Mouse (Mus musculus): ENCODE measurements around the gene Mmp14. TPM values are rescaled to one million over a fixed set of nuclear protein-coding genes. Genes with fewer than 3 reads are reported as not detected.

Gene Mmp14
- total and polyA plus RNA-seq, 3 experiments: 19.4 to 29.9 TPM; not detected in 1

DNA sequence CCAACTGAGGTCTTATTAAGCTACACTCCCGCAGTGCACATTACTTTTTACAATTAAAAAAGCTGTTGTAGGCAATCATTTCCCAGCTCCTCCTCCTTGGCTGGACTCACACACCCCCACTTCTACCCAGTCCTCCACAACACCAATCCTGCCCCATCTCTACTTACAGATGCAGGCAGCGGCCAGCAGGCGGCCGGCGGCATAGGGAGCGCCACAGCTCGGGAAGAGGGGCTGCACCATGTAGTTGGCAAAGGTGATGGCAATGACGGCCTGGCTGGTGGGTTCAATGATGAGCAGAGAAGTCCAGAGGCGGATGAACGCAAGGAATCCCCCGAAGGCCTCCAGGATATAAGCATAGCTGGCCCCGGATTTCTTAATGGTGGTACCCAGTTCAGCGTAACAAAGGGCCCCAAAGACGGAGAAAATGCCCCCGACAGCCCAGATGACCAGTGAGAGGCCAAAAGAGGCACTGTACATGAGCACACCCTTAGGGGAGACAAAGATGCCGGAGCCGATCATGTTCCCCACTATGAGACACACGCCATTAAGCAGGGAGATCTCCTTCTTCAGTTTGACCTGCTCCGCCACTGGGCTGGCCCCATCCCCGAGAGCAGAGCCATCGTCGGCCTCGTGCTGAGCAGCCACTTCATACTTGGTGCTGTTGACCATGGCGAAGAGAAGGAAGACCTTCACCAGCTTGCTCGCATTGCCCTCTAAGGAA, 22.9 kb upstream of the Mmp14 start:
- Histone ChIP-seq H3K36me3 (ENCODE audit: control insufficient read depth in 1 of 2, insufficient read depth in 2 of 2, low read length in 2 of 2) (peaks cover 0 to 6% of the 10 kb centered on the region in 2 experiments; a peak in 2 of 4 replicates), H3K4me1 (ENCODE audit: control insufficient read depth in 1 of 2, insufficient read depth in 2 of 2, low read length in 2 of 2) (no peaks in the 10 kb centered on the region), H3K27ac (ENCODE audit: control insufficient read depth, low read depth, low read length) (no peak overlapping the region), H3K27me3 (ENCODE audit: control insufficient read depth in 1 of 2, insufficient read depth in 2 of 2, low read length in 2 of 2) (no peaks in the 10 kb centered on the region), H3K4me3 (ENCODE audit: control insufficient read depth in 1 of 2, insufficient read depth in 1 of 2, low read depth in 2 of 2, low read length in 2 of 2) (no peak overlapping the region), H3K9ac (ENCODE audit: control insufficient read depth, low read depth, low read length, poor library complexity, severe bottlenecking) (no peak overlapping the region), H3K9me3 (replicated peaks; ENCODE audit: insufficient read depth, low read length) (no peaks in the 10 kb centered on the region), H3K79me2 (ENCODE audit: control insufficient read depth, insufficient read depth, low read length, poor library complexity) (no peaks in the 10 kb centered on the region)
- TF ChIP-seq CHD2 (IDR thresholded peaks at IDR 0.05; ENCODE audit: low read length): no peak
- no peak for TF ChIP-seq JUND (IDR thresholded peaks at IDR 0.05; ENCODE audit: low read depth, low read length)
- no peak for TF ChIP-seq SMC3 (IDR thresholded peaks at IDR 0.05; ENCODE audit: low read depth, low read length)
- TF ChIP-seq MAFK (IDR thresholded peaks at IDR 0.05; ENCODE audit: borderline replicate concordance, low read depth, low read length): no peak
- no peak for TF ChIP-seq RCOR1 (IDR thresholded peaks at IDR 0.05; ENCODE audit: low read depth, low read length)
- no peak for DNase-seq (ENCODE audit: low read depth, low spot score)

DNA sequence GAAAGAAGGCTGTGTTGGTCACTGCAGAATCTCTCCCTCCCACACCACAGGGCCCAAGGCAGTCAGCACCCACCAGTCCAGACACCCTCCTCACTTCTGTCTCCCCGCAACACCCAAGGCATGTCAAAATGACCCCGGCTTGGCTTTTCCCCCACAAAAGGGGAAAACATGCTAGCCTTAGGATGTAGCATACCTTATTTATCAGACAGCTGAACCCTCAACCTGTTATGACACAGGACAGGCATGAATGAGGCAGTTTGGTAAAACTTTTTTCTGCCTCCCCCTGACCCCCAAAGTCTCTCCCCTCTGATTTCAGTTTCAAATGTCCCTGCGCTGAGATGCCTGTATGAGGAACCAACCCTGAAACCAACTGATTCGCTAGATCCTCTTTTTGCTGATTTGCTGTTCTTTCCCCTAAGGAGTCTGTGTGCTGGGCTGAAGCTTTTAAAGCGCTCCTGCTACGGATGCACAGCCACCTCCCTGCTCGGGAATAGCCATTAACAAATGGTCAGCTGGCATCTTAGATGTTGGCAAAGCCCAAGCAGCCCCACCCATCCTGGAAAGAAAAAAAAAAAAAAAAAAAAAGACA, 22.3 kb upstream of the Mmp14 start:
- no peak overlapping the region for H3K4me3 ChIP-seq (ENCODE audit: control insufficient read depth in 1 of 2, insufficient read depth in 1 of 2, low read depth in 2 of 2, low read length in 2 of 2)
- no peaks in the 10 kb centered on the region for H3K27me3 ChIP-seq (ENCODE audit: control insufficient read depth in 1 of 2, insufficient read depth in 2 of 2, low read length in 2 of 2)
- no peak for TF ChIP-seq MAFK (IDR thresholded peaks at IDR 0.05; ENCODE audit: borderline replicate concordance, low read depth, low read length)
- TF ChIP-seq NRF1 (IDR thresholded peaks at IDR 0.05; ENCODE audit: insufficient read depth, low read depth, low read length, poor library complexity, severe bottlenecking): no peak
- TF ChIP-seq KAT2A (conservative IDR thresholded peaks at IDR 0.05; ENCODE audit: low read depth, low read length): no peak
- no peak for TF ChIP-seq POLR2AphosphoS5 (IDR thresholded peaks at IDR 0.05; ENCODE audit: borderline replicate concordance, low read depth, low read length)
- TF ChIP-seq MEF2A (IDR thresholded peaks at IDR 0.05; ENCODE audit: extremely low read depth, insufficient replicate concordance, low read depth, low read length, poor library complexity, severe bottlenecking): no peak
- no peak for DNase-seq (ENCODE audit: low read depth, low spot score)
- no peaks in the 10 kb centered on the region for H3K9me3 ChIP-seq (replicated peaks; ENCODE audit: insufficient read depth, low read length)
- 0 out of 4 replicates have a peak, but pooled peaks cover 0 to under 1% of the 10 kb centered on the region in 2 experiments for H3K4me1 ChIP-seq (ENCODE audit: control insufficient read depth in 1 of 2, insufficient read depth in 2 of 2, low read length in 2 of 2)
- no peak overlapping the region for H3K27ac ChIP-seq (ENCODE audit: control insufficient read depth, low read depth, low read length)
- H3K36me3 ChIP-seq (ENCODE audit: control insufficient read depth in 1 of 2, insufficient read depth in 2 of 2, low read length in 2 of 2): peaks cover 0 to 6% of the 10 kb centered on the region in 2 experiments; a peak in 3 of 4 replicates
- H3K9ac ChIP-seq (ENCODE audit: control insufficient read depth, low read depth, low read length, poor library complexity, severe bottlenecking): no peak overlapping the region
- H3K79me2 ChIP-seq (ENCODE audit: control insufficient read depth, insufficient read depth, low read length, poor library complexity): no peaks in the 10 kb centered on the region

DNA sequence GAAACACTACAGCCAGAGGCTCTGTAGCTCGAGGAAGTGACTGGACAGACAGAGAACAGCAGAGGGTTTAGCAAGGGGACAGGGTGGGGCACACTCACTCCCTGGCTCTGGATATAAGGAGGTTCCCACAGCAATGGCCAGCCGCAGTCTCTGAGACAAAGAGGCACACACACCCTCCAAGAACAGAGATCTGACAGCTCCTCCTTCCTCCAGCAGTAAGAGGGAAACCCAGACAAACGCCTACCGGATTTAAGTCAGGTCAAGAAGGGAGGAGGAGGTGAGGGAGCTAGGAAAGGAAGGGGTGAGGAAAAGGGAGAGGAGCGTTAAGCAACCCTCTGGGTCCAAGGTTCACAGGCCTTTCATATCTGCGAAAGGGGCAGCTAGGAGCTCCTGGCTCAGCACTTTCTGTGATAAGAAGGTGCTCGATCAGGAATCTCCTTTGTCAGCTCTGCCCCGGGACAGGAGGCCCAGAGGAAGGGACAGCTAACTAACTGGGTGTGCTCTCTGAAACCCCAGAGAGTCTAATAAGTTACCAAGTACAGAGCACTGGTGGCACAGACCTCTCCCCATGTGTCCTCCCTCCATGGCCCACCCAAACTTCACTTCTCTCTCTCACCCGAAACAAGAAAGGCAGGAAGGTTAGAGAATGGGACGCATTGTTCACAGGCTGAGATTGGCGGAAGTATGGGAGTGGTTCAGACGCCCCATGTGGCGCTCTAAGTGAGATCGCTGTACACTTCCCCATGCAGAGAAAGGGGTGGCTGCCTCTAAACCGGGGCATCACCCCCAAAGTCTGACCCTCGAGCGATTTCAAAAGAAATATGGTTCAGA, 21.2 kb upstream of the Mmp14 start:
- Histone ChIP-seq H3K27me3 (ENCODE audit: control insufficient read depth in 1 of 2, insufficient read depth in 2 of 2, low read length in 2 of 2) (no peaks in the 10 kb centered on the region), H3K4me1 (ENCODE audit: control insufficient read depth in 1 of 2, insufficient read depth in 2 of 2, low read length in 2 of 2) (peaks cover 0 to 7% of the 10 kb centered on the region in 2 experiments; a peak in 3 of 4 replicates), H3K36me3 (ENCODE audit: control insufficient read depth in 1 of 2, insufficient read depth in 2 of 2, low read length in 2 of 2) (peaks cover 4 to 6% of the 10 kb centered on the region in 2 experiments), H3K9me3 (replicated peaks; ENCODE audit: insufficient read depth, low read length) (no peaks in the 10 kb centered on the region), H3K9ac (ENCODE audit: control insufficient read depth, low read depth, low read length, poor library complexity, severe bottlenecking) (no peak overlapping the region), H3K4me3 (ENCODE audit: control insufficient read depth in 1 of 2, insufficient read depth in 1 of 2, low read depth in 2 of 2, low read length in 2 of 2) (no peak overlapping the region), H3K27ac (ENCODE audit: control insufficient read depth, low read depth, low read length) (no peak overlapping the region), H3K79me2 (ENCODE audit: control insufficient read depth, insufficient read depth, low read length, poor library complexity) (peaks cover 1% of the 10 kb centered on the region; the same call in 1 of the 2 replicates)
- DNase-seq (ENCODE audit: low read depth, low spot score): no peak
- TF ChIP-seq TAL1 (IDR thresholded peaks at IDR 0.05; ENCODE audit: low read length) (no peak), MYC (IDR thresholded peaks at IDR 0.05; ENCODE audit: low read depth, low read length) (no peak), KAT2A (conservative IDR thresholded peaks at IDR 0.05; ENCODE audit: low read depth, low read length) (no peak), E2F4 (IDR thresholded peaks at IDR 0.05; ENCODE audit: borderline replicate concordance, low read depth, low read length) (no peak)
